Mouse (Mus musculus): ENCODE measurements at regions not wholly inside any gene's neighbourhood (a gene's known extent, or its start where the extent isn't known, plus 50 kb on each side); places are given as distances from the start of the nearest gene placed in this dataset.
"Not testable (repeated sequence)": the region's sequence is repeated elsewhere in the genome, so short reads cannot be mapped to it uniquely, and the experiment has no call there.

- no peak for DNase-seq (ENCODE audit: low spot score)
Measured at GRCm38 (mm10) chrX:12294941-12295340, 134.8 kb upstream of the Bcor start.

GRCm38 (mm10) chrX:12296264-12297053, 136.3 kb upstream of the Bcor start:
- no peak for DNase-seq (ENCODE audit: low spot score)

- DNase-seq (ENCODE audit: low spot score), result no peak
Measured at GRCm38 (mm10) chrX:12298609-12299008, 138.5 kb upstream of the Bcor start.

- DNase-seq (ENCODE audit: low spot score), result no peak
Measured at GRCm38 (mm10) chrX:12299236-12299635, 139.1 kb upstream of the Bcor start.

- no peak for DNase-seq (ENCODE audit: low spot score)
Measured at GRCm38 (mm10) chrX:12304678-12305077, 144.5 kb upstream of the Bcor start.

GRCm38 (mm10) chrX:12306940-12307339, 146.8 kb upstream of the Bcor start:
- no peak for DNase-seq (ENCODE audit: low spot score)

- DNase-seq (ENCODE audit: low spot score), result no peak
Measured at GRCm38 (mm10) chrX:12312534-12312933, 152.4 kb upstream of the Bcor start.

- DNase-seq (ENCODE audit: low spot score), result no peak
Measured at GRCm38 (mm10) chrX:12315658-12316057, 155.5 kb upstream of the Bcor start.

GRCm38 (mm10) chrX:12317488-12317887, 157.3 kb upstream of the Bcor start:
- DNase-seq (ENCODE audit: low spot score), result not testable (repeated sequence)

GRCm38 (mm10) chrX:12318848-12319651, 158.9 kb upstream of the Bcor start:
- DNase-seq (ENCODE audit: low spot score), result no peak

- DNase-seq (ENCODE audit: low spot score), result no peak
Measured at GRCm38 (mm10) chrX:12322453-12322852, 162.3 kb upstream of the Bcor start.

- DNase-seq (ENCODE audit: low spot score), result no peak
Measured at GRCm38 (mm10) chrX:12323268-12323667, 163.1 kb upstream of the Bcor start.

- no peak for DNase-seq (ENCODE audit: low spot score)
Measured at GRCm38 (mm10) chrX:12323812-12324211, 163.7 kb upstream of the Bcor start.

- DNase-seq (ENCODE audit: low spot score), result no peak
Measured at GRCm38 (mm10) chrX:12327464-12327863, 167.3 kb upstream of the Bcor start.

- DNase-seq (ENCODE audit: low spot score), result no peak
Measured at GRCm38 (mm10) chrX:12340561-12340960, 180.4 kb upstream of the Bcor start.

GRCm38 (mm10) chrX:12341356-12341965, 181.3 kb upstream of the Bcor start:
- no peak for DNase-seq (ENCODE audit: low spot score)

GRCm38 (mm10) chrX:12344805-12345555, 184.8 kb upstream of the Bcor start:
- no peak for DNase-seq (ENCODE audit: low spot score)

GRCm38 (mm10) chrX:12346856-12347255, 186.7 kb upstream of the Bcor start:
- DNase-seq (ENCODE audit: low spot score), result no peak

GRCm38 (mm10) chrX:12348117-12348516, 188.0 kb upstream of the Bcor start:
- no peak for DNase-seq (ENCODE audit: low spot score)

GRCm38 (mm10) chrX:12354875-12355274, 194.7 kb upstream of the Bcor start:
- no peak for DNase-seq (ENCODE audit: low spot score)

- DNase-seq (ENCODE audit: low spot score), result no peak
Measured at GRCm38 (mm10) chrX:12358026-12358425, 197.9 kb upstream of the Bcor start.
